Mouse (Mus musculus) liver, embryonic 13.5 days (tissue): ENCODE results near the gene Ap2b1. TPM values are rescaled to one million over a fixed set of nuclear protein-coding genes. Genes with fewer than 3 reads are reported as not detected.

Source experiments
- ATAC-seq: fragments of 200-750 bp; cut with Nextera tagmentation; 2 replicates; pipeline ENCODE4 v1.8.0; 2017; ENCODE audit warnings: low read depth, mild to moderate bottlenecking, moderate number of reproducible peaks, moderate library complexity
- DNase-seq: peaks from one replicate; pipeline ENCODE4 v3.0.0; 2022
- H3K27ac ChIP-seq: fragments of 300-500 bp; sonication (generic); 2 replicates; pipeline ENCODE4 v1.5.1; 2015; ENCODE audit warnings: moderate library complexity, mild to moderate bottlenecking, inconsistent platforms
- H3K27me3 ChIP-seq: fragments of 300-500 bp; sonication (generic); 2 replicates; pipeline ENCODE4 v1.6.1; 2015; ENCODE audit warnings: mild to moderate bottlenecking, inconsistent platforms
- H3K36me3 ChIP-seq: fragments of 300-500 bp; sonication (generic); 2 replicates; pipeline ENCODE4 v1.6.1; 2015; ENCODE audit warnings: mild to moderate bottlenecking, inconsistent platforms
- H3K4me1 ChIP-seq: fragments of 300-500 bp; sonication (generic); replicated peaks from 2 replicates; pipeline ENCODE4 v1.6.1; 2015; ENCODE audit warnings: inconsistent platforms
- H3K4me2 ChIP-seq: fragments of 300-500 bp; sonication (generic); 2 replicates; pipeline ENCODE4 v1.6.1; 2015; ENCODE audit warnings: inconsistent platforms, mild to moderate bottlenecking, moderate library complexity
- H3K4me3 ChIP-seq: fragments of 300-500 bp; sonication (generic); replicated peaks from 2 replicates; pipeline ENCODE4 v1.5.1; 2015; ENCODE audit warnings: mild to moderate bottlenecking, inconsistent platforms
- H3K9ac ChIP-seq: fragments of 300-500 bp; sonication (generic); 2 replicates; pipeline ENCODE4 v1.6.1; 2015; ENCODE audit warnings: mild to moderate bottlenecking, inconsistent platforms
- H3K9me3 ChIP-seq: fragments of 300-500 bp; sonication (generic); replicated peaks from 2 replicates; pipeline ENCODE4 v1.6.1; 2016; ENCODE audit warnings: inconsistent platforms
- WGBS: fragments of 180-500 bp; shearing (Covaris S2); methylation state at CpG from one replicate; pipeline ENCODE4 v1.1.7; 2015; ENCODE audit not compliant: insufficient replicate concordance; 5-methylcytosine and 5-hydroxymethylcytosine counted together
- polyA plus RNA-seq: library from polyadenylated mRNA; unstranded; fragments of >200 nt; fragmentation: Nextera tagmentation; extraction: Ambion mirVana; gene quantifications from 2 replicates; pipeline ENCODE4 v1.2.1, GENCODE M21; 2015

The Ap2b1 gene
- polyA plus RNA-seq, 1 experiment from 2014 or later: 19.3 TPM

- Histone ChIP-seq H3K9ac (no peak overlapping the region), H3K9me3 (no peaks in the 10 kb centered on the region), H3K27ac (no peak overlapping the region), H3K36me3 (peaks cover 57% of the 10 kb centered on the region), H3K4me2 (no peak overlapping the region), H3K27me3 (no peaks in the 10 kb centered on the region), H3K4me3 (no peak overlapping the region), H3K4me1 (no peaks in the 10 kb centered on the region)
- WGBS: 86% methylated on average over 7 of the region's 7 CpGs
- ATAC-seq (no peak), DNase-seq (no peak)
Observed at GRCm38 (mm10) chr11:83397626-83398025, 98.8 kb downstream of the Ap2b1 start.

- H3K4me3 ChIP-seq: no peak overlapping the region
- H3K36me3 ChIP-seq: peaks cover 58% of the 10 kb centered on the region
- H3K9me3 ChIP-seq: no peaks in the 10 kb centered on the region
- DNase-seq (no peak), ATAC-seq (no peak)
- H3K27ac ChIP-seq: no peak overlapping the region
- H3K4me1 ChIP-seq: no peaks in the 10 kb centered on the region
- no peak overlapping the region for H3K9ac ChIP-seq
- H3K27me3 ChIP-seq: no peaks in the 10 kb centered on the region
- WGBS: 60% methylated on average over 5 of the region's 5 CpGs
- H3K4me2 ChIP-seq: no peak overlapping the region
Observed at GRCm38 (mm10) chr11:83398724-83399123, 99.9 kb downstream of the Ap2b1 start.

GRCm38 (mm10) chr11:83403787-83404186, 105.0 kb downstream of the Ap2b1 start:
- Histone ChIP-seq H3K36me3 (peaks cover 30% of the 10 kb centered on the region), H3K27ac (no peak overlapping the region), H3K9me3 (no peaks in the 10 kb centered on the region), H3K4me1 (no peaks in the 10 kb centered on the region), H3K27me3 (peaks cover 19% of the 10 kb centered on the region), H3K4me2 (no peak overlapping the region), H3K9ac (no peak overlapping the region), H3K4me3 (no peak overlapping the region)
- WGBS: 81% methylated on average over 7 of the region's 7 CpGs
- ATAC-seq (no peak), DNase-seq (no peak)

- no peak overlapping the region for H3K9ac ChIP-seq
- H3K27me3 ChIP-seq: peaks cover 45% of the 10 kb centered on the region
- DNase-seq (no peak), ATAC-seq (no peak)
- H3K36me3 ChIP-seq: peaks cover 21% of the 10 kb centered on the region
- H3K9me3 ChIP-seq: no peaks in the 10 kb centered on the region
- WGBS: 55% methylated on average over 3 of the region's 3 CpGs
- H3K4me1 ChIP-seq: peaks cover 3% of the 10 kb centered on the region; the same call in 1 of the 2 replicates
- no peak overlapping the region for H3K4me2 ChIP-seq
- no peak overlapping the region for H3K4me3 ChIP-seq
- no peak overlapping the region for H3K27ac ChIP-seq
Observed at GRCm38 (mm10) chr11:83406391-83406790, 107.6 kb downstream of the Ap2b1 start.

DNA sequence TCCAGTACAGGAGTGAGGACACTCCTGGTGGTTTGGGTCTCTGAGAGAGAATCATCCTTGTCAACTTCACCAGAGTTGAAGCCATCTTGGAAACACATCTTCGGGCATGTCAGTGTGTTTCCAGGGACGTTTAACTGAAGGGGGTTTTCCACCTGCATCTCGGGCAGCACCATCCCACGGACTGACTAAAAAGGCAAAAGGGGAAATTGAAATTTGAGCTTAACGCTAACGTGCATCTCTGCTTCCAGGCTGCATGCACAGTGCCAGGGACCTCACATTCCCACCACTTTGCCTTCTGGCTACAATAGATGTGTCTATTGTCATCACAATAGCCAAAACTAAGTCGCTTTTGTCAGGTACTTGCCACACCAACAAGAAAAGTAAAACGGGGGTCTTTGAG, 109.4 kb downstream of the Ap2b1 start:
- Histone ChIP-seq H3K4me3 (no peak overlapping the region), H3K4me2 (no peak overlapping the region), H3K27me3 (peaks cover 64% of the 10 kb centered on the region), H3K9me3 (no peaks in the 10 kb centered on the region), H3K9ac (no peak overlapping the region), H3K4me1 (peaks cover 3% of the 10 kb centered on the region; the same call in 1 of the 2 replicates), H3K27ac (no peak overlapping the region), H3K36me3 (peaks cover 10% of the 10 kb centered on the region)
- WGBS: 34% methylated on average over 8 of the region's 8 CpGs
- no peak for DNase-seq
- no peak for ATAC-seq

DNA sequence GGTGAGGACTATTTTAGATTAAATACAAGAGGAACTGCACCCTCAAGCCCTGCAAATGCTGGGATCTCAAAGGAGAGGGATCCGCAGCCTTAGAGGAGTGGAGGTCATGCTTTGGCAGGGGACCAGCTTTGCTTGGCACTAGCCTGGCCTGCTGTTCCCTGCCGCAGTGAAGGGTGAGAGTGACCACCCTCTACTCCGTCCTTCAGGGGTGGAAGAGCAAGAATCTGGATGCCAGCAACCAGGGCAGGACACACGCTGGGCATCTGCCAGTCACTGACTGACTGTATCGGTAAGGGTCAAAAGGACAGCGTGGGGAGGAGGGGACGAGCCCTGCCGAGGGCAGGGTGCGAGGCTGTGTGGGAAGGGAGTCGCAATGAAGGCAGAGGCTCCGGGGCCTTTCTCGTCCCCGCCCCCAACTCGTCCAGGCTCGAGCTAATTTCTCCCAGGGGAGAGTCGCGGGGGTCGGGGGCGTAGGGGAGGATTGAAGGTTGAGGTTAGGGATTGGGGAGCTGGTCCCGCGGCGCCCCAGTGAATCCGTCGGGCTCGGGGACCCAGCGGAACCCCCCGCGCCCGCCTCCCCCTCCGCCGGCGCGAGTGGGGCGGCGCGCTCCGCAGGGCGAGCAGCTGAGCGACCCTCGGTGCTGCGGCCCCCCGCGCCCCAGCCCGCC, 110.4 kb downstream of the Ap2b1 start, which contains the start of gene Rasl10b:
Rasl10b (plus strand) TSS at position 51 of the 668 bp plus-strand sequence.
- H3K27ac ChIP-seq: no peak within 1 kb of the TSS
- ATAC-seq (no peak), DNase-seq (no peak)
- 5% methylated on average over 23 of the region's 44 CpGs for WGBS
- no peaks in the 10 kb centered on the region for H3K9me3 ChIP-seq
- H3K36me3 ChIP-seq: 0 out of 2 replicates have a peak, but pooled peaks cover under 1% of the 10 kb centered on the region
- peak within 1 kb of the TSS; percentile 62 for H3K4me3 ChIP-seq
- H3K9ac ChIP-seq: peak within 1 kb of the TSS; percentile 45
- peaks cover 70% of the 10 kb centered on the region for H3K27me3 ChIP-seq
- peaks cover 3% of the 10 kb centered on the region; the same call in 1 of the 2 replicates for H3K4me1 ChIP-seq
- peak within 1 kb of the TSS; percentile 68 for H3K4me2 ChIP-seq

DNA sequence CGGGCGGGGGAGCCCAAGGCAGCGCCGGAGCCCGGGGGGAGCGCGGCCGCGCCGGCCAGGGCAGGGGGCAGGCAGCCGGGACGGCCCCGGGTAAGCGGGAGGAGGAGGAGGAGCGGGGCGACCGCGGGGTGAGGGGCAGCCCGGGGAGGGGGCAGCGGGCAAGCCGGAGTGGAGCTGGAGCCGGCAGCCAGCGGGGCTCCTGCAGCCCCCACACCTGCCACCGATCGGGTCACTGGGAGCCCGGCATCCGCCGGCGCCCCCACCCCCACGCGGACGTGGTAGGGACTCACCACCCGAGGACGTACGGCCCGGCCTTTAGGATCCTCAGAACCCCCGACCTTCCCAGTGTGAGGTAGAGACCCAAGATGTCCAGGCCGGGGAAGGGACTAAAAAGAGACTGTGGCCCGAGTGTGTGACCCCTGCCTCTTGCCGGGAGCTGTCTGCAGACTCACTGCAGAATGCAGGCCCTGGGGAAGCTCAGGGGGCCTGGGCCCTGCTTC, 111.0 kb downstream of the Ap2b1 start:
- Histone ChIP-seq H3K9me3 (no peaks in the 10 kb centered on the region), H3K36me3 (no peaks in the 10 kb centered on the region), H3K4me2 (peak overlapping the region; percentile 68), H3K4me1 (peaks cover 3% of the 10 kb centered on the region; the same call in 1 of the 2 replicates), H3K27ac (no peak overlapping the region), H3K4me3 (peak overlapping the region; percentile 62), H3K9ac (peak overlapping the region; percentile 45), H3K27me3 (peaks cover 70% of the 10 kb centered on the region)
- ATAC-seq (no peak), DNase-seq (no peak)
- 3% methylated on average over 25 of the region's 40 CpGs for WGBS

- Histone ChIP-seq H3K9ac (no peak overlapping the region), H3K36me3 (no peaks in the 10 kb centered on the region), H3K9me3 (no peaks in the 10 kb centered on the region), H3K4me1 (peaks cover 3% of the 10 kb centered on the region; the same call in 1 of the 2 replicates), H3K27me3 (peaks cover 70% of the 10 kb centered on the region), H3K27ac (no peak overlapping the region), H3K4me3 (no peak overlapping the region), H3K4me2 (peak overlapping the region; percentile 68)
- no peak for DNase-seq
- no peak for ATAC-seq
- WGBS: 44% methylated on average over 6 of the region's 6 CpGs
Observed at GRCm38 (mm10) chr11:83410510-83410909, 111.7 kb downstream of the Ap2b1 start.

DNA sequence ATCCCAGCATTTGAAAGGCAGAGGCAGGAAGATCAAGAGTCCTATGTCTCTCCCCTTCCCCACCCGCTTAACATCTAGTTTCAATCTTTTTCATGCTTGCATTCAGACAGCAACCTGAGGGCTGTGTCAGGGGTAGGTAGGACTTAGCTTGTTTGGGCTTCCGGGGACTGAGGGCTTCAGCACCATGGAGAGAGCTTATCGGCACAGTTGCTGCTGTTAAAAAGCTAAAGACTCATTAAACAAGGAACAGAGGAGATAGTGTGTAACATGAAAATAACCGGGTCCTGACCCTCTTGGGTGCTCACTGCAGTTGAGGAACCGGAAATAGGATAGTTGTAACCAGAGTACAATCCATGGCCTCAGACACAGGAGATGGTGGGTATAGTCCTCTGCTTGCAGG, 118.3 kb downstream of the Ap2b1 start:
- DNase-seq (no peak), ATAC-seq (no peak)
- no peaks in the 10 kb centered on the region for H3K9me3 ChIP-seq
- 7% methylated on average over 5 of the region's 5 CpGs for WGBS
- H3K4me1 ChIP-seq: peaks cover 4% of the 10 kb centered on the region; the same call in 1 of the 2 replicates
- no peak overlapping the region for H3K9ac ChIP-seq
- H3K4me2 ChIP-seq: no peak overlapping the region
- no peak overlapping the region for H3K4me3 ChIP-seq
- peaks cover 79% of the 10 kb centered on the region for H3K27me3 ChIP-seq
- H3K36me3 ChIP-seq: no peaks in the 10 kb centered on the region
- H3K27ac ChIP-seq: no peak overlapping the region

- Histone ChIP-seq H3K27ac (no peak overlapping the region), H3K36me3 (no peaks in the 10 kb centered on the region), H3K9ac (no peak overlapping the region), H3K27me3 (peaks cover 76% of the 10 kb centered on the region), H3K4me1 (peaks cover 4% of the 10 kb centered on the region; the same call in 1 of the 2 replicates), H3K9me3 (no peaks in the 10 kb centered on the region), H3K4me3 (no peak overlapping the region), H3K4me2 (no peak overlapping the region)
- DNase-seq: no peak
- 69% methylated on average over 7 of the region's 7 CpGs for WGBS
- no peak for ATAC-seq
Observed at GRCm38 (mm10) chr11:83417708-83418107, 118.9 kb downstream of the Ap2b1 start.

- 9% methylated on average over 38 of the region's 38 CpGs for whole genome bisulfite sequencing
- DNase-seq (no peak), ATAC-seq (no peak)
- Histone ChIP-seq H3K4me2 (peak overlapping the region; percentile 17; the same call in 1 of the 2 replicates), H3K9me3 (no peaks in the 10 kb centered on the region), H3K4me1 (peaks cover 4% of the 10 kb centered on the region; the same call in 1 of the 2 replicates), H3K27me3 (peaks cover 67% of the 10 kb centered on the region), H3K9ac (no peak overlapping the region), H3K4me3 (no peak overlapping the region), H3K36me3 (no peaks in the 10 kb centered on the region), H3K27ac (no peak overlapping the region)
Observed at GRCm38 (mm10) chr11:83418566-83418965, 119.7 kb downstream of the Ap2b1 start.

- Histone ChIP-seq H3K9me3 (no peaks in the 10 kb centered on the region), H3K4me3 (no peak overlapping the region), H3K9ac (no peak overlapping the region), H3K36me3 (no peaks in the 10 kb centered on the region), H3K27me3 (peaks cover 70% of the 10 kb centered on the region), H3K27ac (no peak overlapping the region), H3K4me1 (peaks cover 4% of the 10 kb centered on the region; the same call in 1 of the 2 replicates), H3K4me2 (no peak overlapping the region)
- DNase-seq (no peak), ATAC-seq (no peak)
- 16% methylated on average over 4 of the region's 4 CpGs for WGBS
Observed at GRCm38 (mm10) chr11:83420338-83420737, 121.5 kb downstream of the Ap2b1 start.
